In genomic region chr2:25193330-25193770, GRCm38 (mm10) we compare ENCODE assay signal across 9 mouse cellular contexts. TPM values are rescaled to one million over a fixed set of nuclear protein-coding genes. Genes with fewer than 3 reads are reported as not detected.
DNase-seq lines count a peak whose midpoint lies in the region; ATAC-seq lines count a peak whose summit lies in the region.
"Had no signal": no experiment of that assay in that cellular context is flagged by ENCODE, and none has a peak within 500 bp of the region (broad histone marks: within the 10 kb centered on the region; RNA-seq: fewer than 3 reads in every experiment).

No protein-coding gene starts in this region.

- peaks cover 16% of the 10 kb centered on the region for H3K4me1 ChIP-seq in embryonic facial prominence, embryonic 12.5 days

- no peak overlapping the region for H3K27ac ChIP-seq in embryonic facial prominence, embryonic 12.5 days

- peaks cover 39% of the 10 kb centered on the region for H3K27me3 ChIP-seq in embryonic facial prominence, embryonic 12.5 days

- peak overlapping the region; percentile 33; the same call in 1 of the 2 replicates for H3K9ac ChIP-seq in embryonic facial prominence, embryonic 12.5 days

- WGBS in embryonic facial prominence, embryonic 12.5 days: under 1% methylated on average over 6 of the region's 6 CpGs

- peak; percentile 57 for ATAC-seq in embryonic facial prominence, embryonic 12.5 days (ENCODE audit: insufficient number of reproducible peaks, insufficient read depth, low FRiP score, low TSS enrichment)

- H3K36me3 ChIP-seq in embryonic facial prominence, embryonic 12.5 days: no peaks in the 10 kb centered on the region

- H3K9me3 ChIP-seq in embryonic facial prominence, embryonic 12.5 days: no peaks in the 10 kb centered on the region

- no peak overlapping the region for H3K4me3 ChIP-seq in embryonic facial prominence, embryonic 12.5 days

- H3K4me2 ChIP-seq in embryonic facial prominence, embryonic 12.5 days (replicated peaks): peak overlapping the region; percentile 27; the same call in 1 of the 2 replicates

- peak; percentile 94 for DNase-seq in 416B (ENCODE audit: low read depth)
- peak; percentile 87 for DNase-seq in adrenal gland, postnatal 14 days
- DNase-seq in heart, adult 9 months (ENCODE audit: low spot score in 2 of 2): peak; percentile 85 to 86
- DNase-seq in kidney, adult 9 months: peak; percentile 93
- DNase-seq in liver: peak; percentile 83
- peak; percentile 63 to 72 for DNase-seq in monocyte, adult 2 months (ENCODE audit: low read depth in 1 of 2, low spot score in 2 of 2)
- peak; percentile 82 to 88 for DNase-seq in spleen, postnatal 4 days (ENCODE audit: low spot score in 2 of 2)

RNA-seq across cellular contexts. Expression of gene Tor4a, which starts 3.3 kb away (rescaled TPM):
- 13.9 and 21.3 TPM in 2 replicates for total RNA-seq in adrenal gland, postnatal 14 days (2021)
- 3.1 and 3.9 TPM in 2 replicates for polyA plus RNA-seq in embryonic facial prominence, embryonic 12.5 days (2016; fragmentation: Nextera tagmentation; extraction: Ambion mirVana)

RNA-seq across cellular contexts. Expression of gene Nrarp, which starts 12.8 kb away (rescaled TPM):
- 8.7 and 9.5 TPM in 2 replicates for total RNA-seq in adrenal gland, postnatal 14 days (2021)
- 21.3 and 24.7 TPM in 2 replicates for polyA plus RNA-seq in embryonic facial prominence, embryonic 12.5 days (2016; fragmentation: Nextera tagmentation; extraction: Ambion mirVana)

RNA-seq across cellular contexts. Expression of gene Nelfb, which starts 17.9 kb away (rescaled TPM):
- 41.6 and 47.1 TPM in 2 replicates for total RNA-seq in adrenal gland, postnatal 14 days (2021)
- polyA plus RNA-seq in embryonic facial prominence, embryonic 12.5 days (2016; fragmentation: Nextera tagmentation; extraction: Ambion mirVana): 119 and 121 TPM in 2 replicates

RNA-seq across cellular contexts. Expression of gene Stpg3, which starts 21.1 kb away (rescaled TPM):
- total RNA-seq in adrenal gland, postnatal 14 days (2021): not detected in 2 replicates
- not detected in 2 replicates for polyA plus RNA-seq in embryonic facial prominence, embryonic 12.5 days (2016; fragmentation: Nextera tagmentation; extraction: Ambion mirVana)
- total RNA-seq: adrenal gland, postnatal 4 days had no signal

RNA-seq across cellular contexts. Expression of gene Fam166a, which starts 25.2 kb away (rescaled TPM):
- total RNA-seq in adrenal gland, postnatal 14 days (2021): not detected in 2 replicates
- polyA plus RNA-seq in embryonic facial prominence, embryonic 12.5 days (2016; fragmentation: Nextera tagmentation; extraction: Ambion mirVana): 1.1 TPM in 1 of 2 replicates, not detected in the other
